Mouse (Mus musculus) testis, postnatal 14 days (tissue): ENCODE results near the gene Krt18.
"Not testable (repeated sequence)": the region's sequence is repeated elsewhere in the genome, so short reads cannot be mapped to it uniquely, and the experiment has no call there.

ENCODE experiments used
- DNase-seq: peaks from one replicate; pipeline ENCODE4 v3.0.0; 2021; ENCODE audit warnings: low spot score

Gene Krt18

GRCm38 (mm10) chr15:102028040-102028439 lies at the start of gene Krt18:
Krt18 (plus strand) TSS chr15:102028180.
- no peak for DNase-seq

GRCm38 (mm10) chr15:101980849-101981248 lies 47.1 kb upstream of the Krt18 start:
- DNase-seq: no peak

- no peak for DNase-seq
Measured at GRCm38 (mm10) chr15:101983315-101983948, 44.5 kb upstream of the Krt18 start.

GRCm38 (mm10) chr15:101983949-101984601 lies 43.9 kb upstream of the Krt18 start:
- peak; percentile 87 for DNase-seq

GRCm38 (mm10) chr15:101984746-101985145 lies 43.2 kb upstream of the Krt18 start:
- DNase-seq: no peak

- DNase-seq: peak; percentile 75
Measured at GRCm38 (mm10) chr15:101988119-101988518, 39.9 kb upstream of the Krt18 start.

- DNase-seq: no peak
Measured at GRCm38 (mm10) chr15:101988714-101989113, 39.3 kb upstream of the Krt18 start.

- no peak for DNase-seq
Measured at GRCm38 (mm10) chr15:101990946-101991345, 37.0 kb upstream of the Krt18 start.

- no peak for DNase-seq
Measured at GRCm38 (mm10) chr15:101994365-101994764, 33.6 kb upstream of the Krt18 start.

- no peak for DNase-seq
Measured at GRCm38 (mm10) chr15:101995484-101996236, 32.3 kb upstream of the Krt18 start.

- not testable (repeated sequence) for DNase-seq
Measured at GRCm38 (mm10) chr15:101996450-101997078, 31.4 kb upstream of the Krt18 start.

- no peak for DNase-seq
Measured at GRCm38 (mm10) chr15:101999156-101999555, 28.8 kb upstream of the Krt18 start.

GRCm38 (mm10) chr15:101999676-102000335 lies 28.2 kb upstream of the Krt18 start:
- DNase-seq: no peak

GRCm38 (mm10) chr15:102002646-102003488 lies 25.1 kb upstream of the Krt18 start:
- no peak for DNase-seq

GRCm38 (mm10) chr15:102003516-102003915 lies 24.5 kb upstream of the Krt18 start:
- DNase-seq: no peak

- no peak for DNase-seq
Measured at GRCm38 (mm10) chr15:102004189-102004588, 23.8 kb upstream of the Krt18 start, which contains the start of gene Krt8. Krt8 (minus strand) TSS chr15:102004482.

- DNase-seq: no peak
Measured at GRCm38 (mm10) chr15:102005290-102005689, 22.7 kb upstream of the Krt18 start.

GRCm38 (mm10) chr15:102006317-102006716 lies 21.7 kb upstream of the Krt18 start:
- DNase-seq: no peak

- no peak for DNase-seq
Measured at GRCm38 (mm10) chr15:102007097-102008069, 20.6 kb upstream of the Krt18 start.
